Mouse (Mus musculus) limb, embryonic 14.5 days (tissue): ENCODE results near the gene Atf4. TPM values are rescaled to one million over a fixed set of nuclear protein-coding genes. Genes with fewer than 3 reads are reported as not detected.
A peak's percentile ranks its signal among the peaks of the same experiment; 100 is the strongest.

ENCODE experiments used
- ATAC-seq: fragments of 200-750 bp; cut with Nextera tagmentation; 2 replicates; pipeline ENCODE4 v1.8.0; 2017; ENCODE audit warnings: low read depth, moderate number of reproducible peaks, moderate TSS enrichment; ENCODE audit not compliant: low FRiP score
- DNase-seq: peaks from one replicate; pipeline ENCODE4 v3.0.0-alpha.2; 2015; ENCODE audit warnings: low spot score
- H3K27ac ChIP-seq: fragments of 300-500 bp; sonication (generic); replicated peaks from 2 replicates; pipeline ENCODE4 v1.5.1; 2014; ENCODE audit warnings: low read depth, mild to moderate bottlenecking, low read length, moderate library complexity, mixed read lengths
- H3K27me3 ChIP-seq: fragments of 300-500 bp; sonication (generic); 2 replicates; pipeline ENCODE4 v1.6.1; 2014; ENCODE audit warnings: low read length, mixed read lengths; ENCODE audit not compliant: control insufficient read depth, insufficient read depth
- H3K36me3 ChIP-seq: fragments of 300-500 bp; sonication (generic); 2 replicates; pipeline ENCODE4 v1.6.1; 2014; ENCODE audit warnings: mild to moderate bottlenecking, low read length, moderate library complexity, mixed read lengths; ENCODE audit not compliant: control insufficient read depth, insufficient read depth
- H3K4me1 ChIP-seq: fragments of 300-500 bp; sonication (generic); 2 replicates; pipeline ENCODE4 v1.6.1; 2014; ENCODE audit warnings: antibody characterized with exemption, low read length, mixed read lengths; ENCODE audit not compliant: control insufficient read depth, insufficient read depth
- H3K4me2 ChIP-seq: fragments of 300-500 bp; sonication (generic); replicated peaks from 2 replicates; pipeline ENCODE4 v1.6.1; 2014; ENCODE audit warnings: low read depth, mild to moderate bottlenecking, low read length, moderate library complexity; ENCODE audit not compliant: severe bottlenecking
- H3K4me3 ChIP-seq: fragments of 300-500 bp; sonication (generic); replicated peaks from 2 replicates; pipeline ENCODE4 v1.5.1; 2014; ENCODE audit warnings: low read length
- H3K9ac ChIP-seq: fragments of 300-500 bp; sonication (generic); 2 replicates; pipeline ENCODE4 v1.6.1; 2014; ENCODE audit warnings: mild to moderate bottlenecking, low read depth, low read length, moderate library complexity; ENCODE audit not compliant: severe bottlenecking
- H3K9me3 ChIP-seq: fragments of 300-500 bp; sonication (generic); 2 replicates; pipeline ENCODE4 v1.6.1; 2016; ENCODE audit warnings: low read length; ENCODE audit not compliant: control insufficient read depth
- POLR2A ChIP-seq: fragments of 200-500 bp; IDR thresholded peaks from 2 replicates; pipeline ENCODE4 v1.8.0; 2012; ENCODE audit warnings: inconsistent platforms, mild to moderate bottlenecking, moderate library complexity, borderline replicate concordance; ENCODE audit not compliant: insufficient read depth, insufficient read length; ENCODE audit errors: extremely low read depth
- WGBS: fragments of 180-500 bp; shearing (Covaris S2); extraction: QIAGEN DNeasy Blood & Tissue Kit; methylation state at CpG from one replicate; pipeline ENCODE4 v1.1.7; 2014; 5-methylcytosine and 5-hydroxymethylcytosine counted together
- polyA plus RNA-seq, 2 experiments: library from polyadenylated mRNA; depleted of rRNA in 1 of 2; stranded (reverse) in 1 of 2; unstranded in 1 of 2; fragments of >200 nt; fragmentation: Nextera tagmentation in 1 of 2; extraction: Ambion mirVana in 1 of 2; gene quantifications; 2 replicates each; pipeline versions ENCODE4 v1.2.1 to v1.2.3; 2012 to 2014

The Atf4 gene
- polyA plus RNA-seq (2012; rRNA removed) (319 and 398 TPM in 2 replicates), polyA plus RNA-seq (2014; fragmentation: Nextera tagmentation; extraction: Ambion mirVana) (124 and 141 TPM in 2 replicates)

- H3K27me3 ChIP-seq: no peaks in the 10 kb centered on the region
- peak; percentile 99 for DNase-seq
- no peaks in the 10 kb centered on the region for H3K9me3 ChIP-seq
- H3K27ac ChIP-seq: peak within 1 kb of the TSS; percentile 96
- peak within 1 kb of the TSS; percentile 91 for H3K4me2 ChIP-seq
- under 1% methylated on average over 58 of the region's 62 CpGs for WGBS
- peak; percentile 100 for TF ChIP-seq POLR2A
- H3K4me3 ChIP-seq: peak within 1 kb of the TSS; percentile 97
- H3K36me3 ChIP-seq: peaks cover 61% of the 10 kb centered on the region
- peaks cover 30% of the 10 kb centered on the region for H3K4me1 ChIP-seq
- peak; percentile 92 for ATAC-seq
- peak within 1 kb of the TSS; percentile 99 for H3K9ac ChIP-seq
Observed at GRCm38 (mm10) chr15:80254847-80255645, at the start of gene Atf4. TSS of gene Atf4 (plus strand) at chr15:80255184.

- no peak for DNase-seq
Observed at GRCm38 (mm10) chr15:80206057-80206565, 48.9 kb upstream of the Atf4 start.

GRCm38 (mm10) chr15:80208446-80208845, 46.5 kb upstream of the Atf4 start:
- Histone ChIP-seq H3K4me1 (no peaks in the 10 kb centered on the region), H3K4me2 (no peak overlapping the region), H3K4me3 (no peak overlapping the region), H3K27ac (no peak overlapping the region; the same call in 1 of the 2 replicates), H3K9me3 (no peaks in the 10 kb centered on the region), H3K9ac (no peak overlapping the region), H3K27me3 (no peaks in the 10 kb centered on the region), H3K36me3 (peaks cover 22% of the 10 kb centered on the region)
- TF ChIP-seq POLR2A: no peak
- WGBS: 19% methylated on average over 4 of the region's 4 CpGs
- ATAC-seq: no peak
- DNase-seq: no peak

More at GRCm38 (mm10) chr15:80206057-80206565, 48.9 kb upstream of the Atf4 start:
- Histone ChIP-seq H3K4me1 (no peaks in the 10 kb centered on the region), H3K4me3 (no peak overlapping the region), H3K36me3 (peaks cover under 1% of the 10 kb centered on the region; the same call in 1 of the 2 replicates), H3K9me3 (no peaks in the 10 kb centered on the region), H3K4me2 (no peak overlapping the region), H3K27ac (no peak overlapping the region), H3K9ac (no peak overlapping the region), H3K27me3 (no peaks in the 10 kb centered on the region)
- TF ChIP-seq POLR2A: no peak
- no peak for ATAC-seq
- WGBS: 89% methylated on average over 3 of the region's 3 CpGs

GRCm38 (mm10) chr15:80213688-80214087, 41.3 kb upstream of the Atf4 start:
- TF ChIP-seq POLR2A: no peak
- no peak for ATAC-seq

GRCm38 (mm10) chr15:80215716-80216479, 39.1 kb upstream of the Atf4 start:
- WGBS: 17% methylated on average over 9 of the region's 10 CpGs
- no peaks in the 10 kb centered on the region for H3K27me3 ChIP-seq
- ATAC-seq (no peak), DNase-seq (peak; percentile 55)
- H3K9ac ChIP-seq: no peak overlapping the region
- no peak for TF ChIP-seq POLR2A
- H3K9me3 ChIP-seq: no peaks in the 10 kb centered on the region
- H3K4me2 ChIP-seq: no peak overlapping the region
- H3K4me1 ChIP-seq: no peaks in the 10 kb centered on the region
- H3K4me3 ChIP-seq: no peak overlapping the region
- peaks cover 32% of the 10 kb centered on the region for H3K36me3 ChIP-seq
- no peak overlapping the region for H3K27ac ChIP-seq

More at GRCm38 (mm10) chr15:80213688-80214087, 41.3 kb upstream of the Atf4 start:
- no peaks in the 10 kb centered on the region for H3K4me1 ChIP-seq
- H3K9ac ChIP-seq: no peak overlapping the region
- no peaks in the 10 kb centered on the region for H3K27me3 ChIP-seq
- no peak for DNase-seq
- no peak overlapping the region for H3K27ac ChIP-seq
- H3K4me2 ChIP-seq: no peak overlapping the region
- H3K9me3 ChIP-seq: no peaks in the 10 kb centered on the region
- H3K36me3 ChIP-seq: peaks cover 32% of the 10 kb centered on the region
- no peak overlapping the region for H3K4me3 ChIP-seq
